Mouse (Mus musculus): Measurements from ENCODE around the gene Brip1. TPM values are rescaled to one million over a fixed set of nuclear protein-coding genes. Genes with fewer than 3 reads are reported as not detected.

Brip1 gene
- polyA plus RNA-seq, 1 experiment from 2014 or later: 17.0 TPM

GRCm38 (mm10) chr11:86008211-86008905, 192.6 kb downstream of the Brip1 start:
- H3K36me3 ChIP-seq (ENCODE audit: insufficient read depth): no peaks in the 10 kb centered on the region
- no peak for DNase-seq
- TF ChIP-seq CTCF (IDR thresholded peaks at IDR 0.05; ENCODE audit: low read depth): no peak
- H3K9ac ChIP-seq: no peak overlapping the region
- no peaks in the 10 kb centered on the region for H3K4me1 ChIP-seq (ENCODE audit: insufficient read depth)
- H3K27me3 ChIP-seq (ENCODE audit: insufficient read depth, low read length): no peaks in the 10 kb centered on the region
- no peak overlapping the region for H3K27ac ChIP-seq (ENCODE audit: low read depth)
- no peaks in the 10 kb centered on the region for H3K9me3 ChIP-seq (ENCODE audit: low read depth, low read length)
- 72% methylated on average over 10 of the region's 10 CpGs for WGBS
- no peak overlapping the region for H3K4me2 ChIP-seq
- ATAC-seq (ENCODE audit: insufficient read depth): no peak
- H3K4me3 ChIP-seq (ENCODE audit: low read depth, low read length): no peak overlapping the region

Other genes with a start within 250 kb of the Brip1 start
- gene Ints2, start 56.4 kb upstream of the Brip1 start, polyA plus RNA-seq (2014; fragmentation: Nextera tagmentation; extraction: Ambion mirVana): 34.8 and 35.8 TPM in 2 replicates
- 12.8 and 13.4 TPM in 2 replicates for gene Med13, start 156.4 kb upstream of the Brip1 start, polyA plus RNA-seq (2014; fragmentation: Nextera tagmentation; extraction: Ambion mirVana)